Mouse (Mus musculus): ENCODE results near the gene Lrtm2. TPM values are rescaled to one million over a fixed set of nuclear protein-coding genes. Genes with fewer than 3 reads are reported as not detected.

Lrtm2 gene
- polyA plus RNA-seq, 1 experiment from 2014 or later, result 0.25 TPM

GRCm38 (mm10) chr6:119276713-119277112, 53.9 kb downstream of the Lrtm2 start:
- no peak for DNase-seq (ENCODE audit: low spot score)
- no peak for ATAC-seq (replicated peaks; ENCODE audit: low FRiP score, low read depth)
- H3K27ac ChIP-seq, result no peak overlapping the region
- H3K9me3 ChIP-seq (replicated peaks; ENCODE audit: low read length), result no peaks in the 10 kb centered on the region
- H3K27me3 ChIP-seq (ENCODE audit: insufficient read depth, low read length), result no peaks in the 10 kb centered on the region
- no peak for TF ChIP-seq CTCF (IDR thresholded peaks at IDR 0.05; ENCODE audit: low read depth)
- no peaks in the 10 kb centered on the region for H3K4me1 ChIP-seq (replicated peaks; ENCODE audit: insufficient read depth, low read length)
- 68% methylated on average over 2 of the region's 2 CpGs for WGBS
- H3K9ac ChIP-seq (ENCODE audit: low read depth, low read length), result no peak overlapping the region
- no peaks in the 10 kb centered on the region for H3K36me3 ChIP-seq (ENCODE audit: insufficient read depth, low read length)
- H3K4me2 ChIP-seq (ENCODE audit: low read length), result no peak overlapping the region
- no peak overlapping the region for H3K4me3 ChIP-seq (replicated peaks; ENCODE audit: low read depth, low read length)

Other genes with a start within 250 kb of the Lrtm2 start
- 9.4 and 9.8 TPM in 2 replicates for gene Dcp1b, start 155.5 kb downstream of the Lrtm2 start, polyA plus RNA-seq (2015; fragmentation: Nextera tagmentation; extraction: Ambion mirVana)
- 1.1 and 1.3 TPM in 2 replicates for gene Cacna1c, start 134.3 kb downstream of the Lrtm2 start, polyA plus RNA-seq (2015; fragmentation: Nextera tagmentation; extraction: Ambion mirVana)
- gene Cacna2d4, start 94.2 kb downstream of the Lrtm2 start, polyA plus RNA-seq (2015; fragmentation: Nextera tagmentation; extraction: Ambion mirVana), result not detected in 2 replicates
- gene Adipor2, start 86.9 kb upstream of the Lrtm2 start, polyA plus RNA-seq (2015; fragmentation: Nextera tagmentation; extraction: Ambion mirVana), result 43.3 and 47.3 TPM in 2 replicates
- 5.1 and 5.3 TPM in 2 replicates for gene Fbxl14, start 148.9 kb upstream of the Lrtm2 start, polyA plus RNA-seq (2015; fragmentation: Nextera tagmentation; extraction: Ambion mirVana)
- 11.1 and 12.2 TPM in 2 replicates for gene Wnt5b, start 213.6 kb upstream of the Lrtm2 start, polyA plus RNA-seq (2015; fragmentation: Nextera tagmentation; extraction: Ambion mirVana)